Mouse (Mus musculus) urinary bladder, postnatal 36 days (tissue): ENCODE data around the gene Tnfsf11.

ENCODE experiments used
- DNase-seq, 2 experiments: peaks; one replicate each; pipeline ENCODE4 v3.0.0; 2022; ENCODE audit warnings: low spot score in 2 of 2, mixed read lengths in 1 of 2

Gene Tnfsf11

DNA sequence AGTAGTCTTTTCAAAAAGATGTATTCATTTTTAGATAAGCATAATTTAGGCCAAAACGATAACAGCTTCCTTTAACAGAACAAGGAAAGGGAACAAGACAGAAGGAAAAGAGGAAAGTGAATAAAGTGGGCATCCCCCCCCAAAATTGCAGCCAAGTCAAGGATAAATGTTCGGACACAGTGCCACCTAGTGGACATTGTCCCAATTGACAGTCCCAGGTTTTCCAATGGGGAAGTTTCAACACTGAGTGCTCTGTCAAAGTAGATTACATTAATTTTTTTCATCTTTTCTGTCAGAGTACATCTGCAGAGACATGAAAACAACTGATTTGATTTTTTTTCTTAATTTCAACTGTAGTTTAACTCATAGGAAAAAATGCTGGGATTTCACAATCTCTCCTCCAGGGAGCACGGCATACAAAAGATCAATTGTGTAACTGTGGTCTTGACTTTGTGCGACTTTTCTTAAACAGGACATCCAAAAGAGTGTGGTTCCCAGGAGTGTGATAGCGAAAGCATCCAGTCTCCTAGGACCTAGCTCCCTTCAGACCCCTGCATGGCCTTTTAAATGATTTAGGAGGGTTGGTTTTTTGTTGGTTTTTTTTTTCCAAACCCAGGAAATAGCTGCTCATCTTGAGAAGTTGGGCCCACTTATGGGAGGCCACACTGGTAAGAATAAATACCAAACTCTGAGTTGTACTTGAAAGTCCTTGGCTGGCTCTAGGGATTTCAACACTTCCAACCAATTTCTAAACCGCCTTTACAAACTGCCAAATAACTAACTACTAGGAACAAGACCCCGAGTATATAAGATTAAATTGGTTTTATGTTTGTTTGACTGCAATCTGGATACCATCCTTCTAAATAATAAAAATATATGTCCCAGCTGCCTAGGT lies 19.7 kb downstream of the Tnfsf11 start:
- peak in 1 of 2 experiments; percentile 8 for DNase-seq

- no peak for DNase-seq
Observed at GRCm38 (mm10) chr14:78286011-78286548, 21.8 kb downstream of the Tnfsf11 start.

DNA sequence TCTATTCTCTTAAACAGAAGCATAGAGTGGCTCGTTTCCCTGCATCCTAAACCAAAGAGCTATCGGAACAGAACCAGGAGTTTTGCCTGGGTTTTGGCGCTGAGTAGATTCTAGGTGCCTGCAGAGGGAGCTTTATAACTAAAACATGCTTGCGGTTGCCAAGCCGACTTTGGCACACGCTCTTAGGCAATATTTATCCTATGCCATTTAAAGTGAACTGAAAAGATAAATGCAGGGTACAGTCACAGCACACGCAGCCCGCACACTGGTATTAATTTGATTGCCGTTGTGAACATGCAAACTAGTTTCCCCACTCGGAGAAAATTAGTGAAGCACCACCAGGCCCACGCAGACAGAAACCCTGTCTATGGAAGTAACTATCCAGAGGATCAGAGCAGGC lies 25.4 kb downstream of the Tnfsf11 start:
- no peak for DNase-seq

DNA sequence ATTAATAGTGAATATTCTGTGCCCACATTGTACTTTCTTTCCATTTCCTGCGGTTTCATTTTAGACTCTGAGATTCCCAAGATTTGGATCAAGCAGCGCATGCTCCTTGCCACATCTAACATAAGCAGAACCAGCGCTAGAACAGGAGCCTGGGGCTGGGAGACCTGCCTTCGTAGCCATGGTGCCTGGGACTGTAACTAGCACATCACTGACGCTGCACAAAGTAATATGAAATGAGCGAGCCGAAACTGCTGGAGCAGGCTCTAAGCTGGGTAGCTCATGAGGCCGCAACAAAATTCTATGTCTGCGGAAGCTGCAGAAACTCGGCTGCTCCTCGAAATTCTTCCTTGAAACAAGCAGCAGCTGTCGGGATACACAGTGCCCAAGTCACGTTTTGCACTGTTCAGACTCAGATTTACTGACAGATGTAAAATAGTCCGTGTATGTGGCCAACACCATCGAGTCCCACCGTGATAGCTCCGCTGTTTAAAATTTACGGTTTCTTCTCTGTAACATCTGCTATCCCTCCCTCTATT lies 31.4 kb downstream of the Tnfsf11 start:
- DNase-seq = no peak

DNA sequence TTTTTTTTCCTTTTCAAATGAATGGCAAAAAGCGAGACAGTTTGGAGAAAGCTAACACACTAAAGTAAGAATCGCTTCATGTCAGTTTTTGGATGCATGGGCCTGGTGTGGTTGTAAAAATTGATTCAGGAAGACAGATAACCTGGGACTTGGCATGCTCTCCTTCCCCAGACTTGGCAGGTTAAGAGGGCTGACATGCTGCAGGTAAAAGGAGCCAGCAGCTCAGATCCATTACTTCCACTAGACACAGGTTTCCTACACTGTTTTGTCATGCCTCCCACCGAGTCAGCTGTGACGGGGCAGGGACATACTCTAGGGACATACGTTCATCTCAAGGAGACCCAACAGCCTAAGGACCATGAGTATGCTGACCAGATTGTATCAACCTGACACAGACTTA lies 33.0 kb downstream of the Tnfsf11 start:
- DNase-seq = no peak

DNA sequence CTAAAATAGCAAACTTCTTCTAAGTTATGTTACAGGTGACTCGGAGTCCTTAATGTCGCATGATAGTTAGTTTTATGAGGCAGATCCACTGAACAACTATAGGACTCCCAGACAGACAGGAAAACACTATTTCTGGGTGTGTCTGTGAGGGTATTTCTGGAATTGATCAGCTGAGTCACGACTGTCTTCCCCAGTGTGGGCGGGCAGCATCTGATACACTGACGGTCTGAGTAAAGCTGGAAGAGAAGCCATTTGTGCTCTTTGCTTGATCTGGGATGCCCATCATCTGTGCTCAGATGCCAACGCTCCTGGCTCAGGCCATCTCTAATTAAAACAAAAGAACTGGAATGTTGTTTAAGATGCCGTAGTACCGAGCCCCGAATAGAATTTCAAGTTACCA lies 33.7 kb downstream of the Tnfsf11 start:
- DNase-seq = no peak

DNA sequence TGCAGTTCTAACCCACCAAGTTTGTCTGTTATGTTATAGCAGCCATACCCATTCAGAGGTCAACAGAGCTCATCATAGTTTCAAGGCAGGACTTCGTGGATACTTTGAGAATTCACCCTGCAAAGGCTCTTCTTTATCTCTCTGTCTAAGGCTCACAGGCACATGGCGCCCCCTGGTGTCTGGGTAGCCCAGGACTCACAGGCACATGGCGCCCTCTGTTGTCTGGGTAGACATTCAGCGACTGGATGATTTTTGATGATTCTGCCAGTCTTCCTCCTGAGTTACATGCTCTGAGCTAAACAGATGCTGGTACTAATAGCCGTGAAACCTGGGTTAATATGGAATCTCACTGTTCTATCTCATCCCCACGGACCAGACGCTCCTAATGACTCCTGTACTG lies 34.3 kb downstream of the Tnfsf11 start:
- DNase-seq = peak; percentile 7 to 35

DNA sequence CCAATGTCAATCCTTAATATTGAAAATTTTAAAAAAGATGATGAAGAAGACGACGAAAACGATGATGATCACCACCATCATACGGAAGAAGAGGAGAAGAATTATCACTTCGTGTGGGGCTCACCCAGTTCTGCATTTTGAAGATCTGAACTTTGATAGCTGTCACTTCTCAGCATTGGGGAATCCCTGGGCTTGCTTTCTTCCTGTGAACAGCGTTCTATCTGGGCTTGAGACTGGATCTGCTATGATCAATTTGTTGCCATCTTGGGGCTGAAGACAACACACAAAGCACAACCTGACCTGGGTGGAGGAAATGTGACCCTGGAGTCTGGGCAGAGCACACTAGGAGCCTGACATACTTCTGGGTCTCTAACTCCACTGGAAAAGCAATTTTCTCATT lies 43.0 kb downstream of the Tnfsf11 start:
- no peak for DNase-seq

DNA sequence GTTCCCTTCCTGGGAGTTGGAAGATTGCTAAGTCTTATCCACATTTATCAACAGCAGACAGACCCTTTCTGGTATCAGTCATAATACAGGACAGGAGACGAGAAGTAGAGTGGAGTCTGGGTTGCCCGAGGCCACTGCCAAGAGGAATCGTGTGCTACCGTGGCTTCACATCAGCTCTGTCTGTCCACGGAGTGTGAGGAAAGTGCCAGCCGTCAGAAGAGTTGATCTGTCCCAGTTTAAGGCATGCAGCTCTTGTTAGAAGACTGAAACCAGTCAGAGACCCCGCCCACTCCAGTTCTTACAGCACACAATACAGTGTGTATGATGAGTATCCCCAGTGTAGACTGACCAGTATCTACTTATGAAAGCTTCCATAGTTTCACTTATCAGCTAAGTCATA lies 45.2 kb downstream of the Tnfsf11 start:
- DNase-seq = no peak

- no peak for DNase-seq
Observed at GRCm38 (mm10) chr14:78261246-78261645, 46.6 kb downstream of the Tnfsf11 start.

DNA sequence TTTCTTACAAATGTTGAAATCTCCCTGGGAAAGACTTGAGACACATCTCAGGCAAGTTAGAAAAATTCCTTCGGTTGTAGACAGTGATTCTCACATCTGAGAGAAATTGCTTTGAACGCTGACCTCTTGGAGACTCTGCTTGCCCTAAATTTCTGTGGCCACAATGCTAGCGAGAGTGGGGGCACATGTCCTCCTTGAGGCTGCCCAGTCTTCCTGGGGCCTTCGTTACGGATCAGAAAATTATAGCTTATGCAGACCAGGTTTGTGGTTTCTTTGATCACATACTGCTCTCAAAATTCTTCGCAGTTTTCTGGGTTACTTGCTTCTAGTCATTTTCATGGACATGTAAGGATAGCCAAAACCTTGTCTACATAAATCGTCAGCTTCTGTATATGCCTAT lies 53.8 kb downstream of the Tnfsf11 start:
- no peak for DNase-seq

DNA sequence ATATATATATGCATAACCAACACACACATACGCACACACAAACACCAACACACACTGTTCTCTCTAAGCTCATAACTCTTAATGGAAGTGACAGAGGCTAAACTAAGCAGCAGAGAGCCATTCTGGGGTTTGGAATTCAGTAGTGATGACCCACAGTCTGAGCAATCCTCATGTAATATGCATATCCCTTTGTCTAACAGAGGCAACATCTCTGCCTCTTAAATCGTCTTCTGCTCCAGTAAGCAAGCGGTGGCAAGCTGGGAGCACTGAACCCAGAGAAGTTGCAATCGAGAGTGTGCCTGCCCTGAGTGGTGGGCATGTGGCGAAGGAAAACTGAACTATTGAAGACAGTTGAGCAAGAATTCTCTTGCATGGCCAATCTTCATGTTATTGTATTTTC lies 61.2 kb downstream of the Tnfsf11 start:
- DNase-seq = no peak

DNA sequence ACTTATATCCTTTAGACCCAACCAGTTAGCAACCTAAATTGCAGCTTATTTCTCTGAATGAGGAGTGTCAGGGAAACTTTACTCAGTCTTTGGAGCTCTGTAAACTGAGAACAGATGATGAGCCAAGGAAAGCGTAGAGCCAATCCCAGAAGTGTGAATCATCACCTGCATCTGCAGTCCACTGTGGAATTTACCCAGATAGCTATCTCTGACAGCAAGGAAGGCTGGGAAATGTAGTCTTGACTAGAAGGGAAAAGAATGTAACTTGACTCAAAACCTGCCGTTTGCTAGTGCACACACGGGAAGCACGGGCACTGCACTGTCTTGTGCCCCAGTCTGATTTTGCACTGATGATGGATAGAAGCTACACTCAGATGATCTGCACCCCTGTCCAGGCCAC lies 63.0 kb downstream of the Tnfsf11 start:
- no peak for DNase-seq

DNA sequence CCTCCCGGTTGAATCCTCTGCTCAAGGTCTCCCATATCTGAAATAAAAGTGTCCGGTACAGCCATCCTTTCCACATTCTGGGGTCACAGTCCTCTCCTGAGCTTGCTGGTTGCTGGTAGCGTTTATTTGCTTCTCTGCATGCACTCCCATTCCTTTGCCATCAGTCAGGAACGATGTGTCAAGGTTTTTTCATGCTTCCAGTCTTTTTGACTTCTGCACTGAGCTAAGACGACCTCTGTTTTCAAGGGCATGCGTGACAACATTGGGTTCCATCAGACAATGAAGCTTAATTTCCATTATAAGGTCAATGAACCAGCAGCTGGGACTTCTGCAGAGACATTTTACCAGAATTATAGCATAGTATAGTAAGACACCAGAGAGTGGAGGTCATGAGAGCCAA lies 68.5 kb downstream of the Tnfsf11 start:
- DNase-seq = no peak

DNA sequence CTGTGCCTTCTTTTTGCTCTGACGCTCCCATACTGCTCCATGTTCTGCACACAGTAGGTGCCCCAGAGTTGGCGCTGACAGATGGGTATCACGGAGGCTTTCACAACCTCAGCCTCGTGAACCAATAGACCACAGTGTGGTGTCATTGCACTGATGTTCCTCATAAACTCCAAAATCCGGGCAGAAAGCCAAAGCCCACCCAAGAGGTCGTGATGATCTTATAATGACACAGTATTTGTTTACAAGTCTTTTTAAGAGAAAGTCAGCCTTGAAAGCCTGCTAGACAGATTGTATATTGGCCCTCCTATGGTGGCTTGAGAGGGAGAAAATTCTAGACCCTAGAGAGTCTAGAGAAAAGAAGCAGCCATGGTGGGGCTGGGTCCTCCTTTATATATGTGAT lies 70.6 kb downstream of the Tnfsf11 start:
- no peak for DNase-seq

DNA sequence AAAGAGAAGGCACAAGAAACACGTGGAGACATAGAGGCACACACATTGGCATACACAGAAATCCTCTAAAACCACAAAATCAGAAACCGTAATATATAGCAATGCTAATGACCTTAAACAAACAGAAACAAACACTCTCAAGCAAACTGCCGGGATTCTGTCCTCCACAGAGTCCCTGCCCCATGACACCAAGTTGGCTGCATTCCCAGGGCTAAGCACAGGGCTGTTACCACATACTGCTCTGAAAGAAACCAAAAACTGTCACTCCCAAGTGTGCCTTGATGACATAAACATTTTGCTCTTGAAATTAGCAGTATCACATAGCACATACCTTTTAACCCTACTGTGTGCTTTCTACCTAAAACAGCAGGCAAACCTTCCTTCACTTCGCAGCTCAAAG lies 71.7 kb downstream of the Tnfsf11 start:
- DNase-seq = peak in 1 of 2 experiments; percentile 32

DNA sequence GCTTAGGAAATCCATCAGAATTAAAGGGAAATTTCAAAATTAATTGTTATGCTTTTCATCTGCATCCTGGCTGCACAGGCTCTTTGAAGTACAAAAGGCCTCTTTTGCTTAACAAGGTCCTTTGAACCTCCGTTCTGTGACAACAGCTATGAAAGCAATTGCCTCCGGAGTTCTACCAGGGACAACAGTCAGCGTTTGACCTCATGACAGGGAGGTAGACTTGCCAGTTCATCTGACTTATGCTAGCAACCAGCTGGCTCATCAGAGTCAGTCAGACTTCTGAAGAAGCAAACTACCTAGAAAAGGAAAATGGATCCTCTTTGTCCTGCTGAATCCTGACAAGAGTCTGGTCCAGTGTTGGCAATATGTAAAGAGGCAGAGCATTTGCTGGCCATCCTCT lies 72.5 kb downstream of the Tnfsf11 start:
- no peak for DNase-seq

GRCm38 (mm10) chr14:78229012-78229411 lies 78.8 kb downstream of the Tnfsf11 start:
- DNase-seq = no peak
